Mouse (Mus musculus) stomach, postnatal 0 days (tissue): ENCODE results near the gene Cfap157. TPM values are rescaled to one million over a fixed set of nuclear protein-coding genes. Genes with fewer than 3 reads are reported as not detected.

Experiments
- ATAC-seq: fragments of 200-750 bp; cut with Nextera tagmentation; 2 replicates; pipeline ENCODE4 v1.8.0; 2017; ENCODE audit not compliant: low FRiP score, low TSS enrichment
- DNase-seq: peaks from one replicate; pipeline ENCODE4 v3.0.0-alpha.2; 2016; ENCODE audit warnings: low spot score
- H3K27ac ChIP-seq: fragments of 300-500 bp; sonication (generic); replicated peaks from 2 replicates; pipeline ENCODE4 v1.5.1; 2014; ENCODE audit warnings: mild to moderate bottlenecking, control low read depth
- H3K27me3 ChIP-seq: fragments of 300-500 bp; sonication (generic); 2 replicates; pipeline ENCODE4 v1.6.1; 2014; ENCODE audit warnings: low read length; ENCODE audit not compliant: control insufficient read depth, insufficient read depth
- H3K36me3 ChIP-seq: fragments of 300-500 bp; sonication (generic); 2 replicates; pipeline ENCODE4 v1.6.1; 2014; ENCODE audit warnings: low read length, mixed read lengths; ENCODE audit not compliant: control insufficient read depth, insufficient read depth
- H3K4me1 ChIP-seq: fragments of 300-500 bp; sonication (generic); replicated peaks from 2 replicates; pipeline ENCODE4 v1.6.1; 2014; ENCODE audit warnings: antibody characterized with exemption; ENCODE audit not compliant: control insufficient read depth, insufficient read depth
- H3K4me2 ChIP-seq: fragments of 300-500 bp; sonication (generic); replicated peaks from 2 replicates; pipeline ENCODE4 v1.6.1; 2014; ENCODE audit warnings: low read depth, mild to moderate bottlenecking, control low read depth, moderate library complexity
- H3K4me3 ChIP-seq: fragments of 300-500 bp; sonication (generic); 2 replicates; pipeline ENCODE4 v1.5.1; 2014; ENCODE audit warnings: low read depth, low read length, control low read depth
- H3K9ac ChIP-seq: fragments of 300-500 bp; sonication (generic); 2 replicates; pipeline ENCODE4 v1.6.1; 2014; ENCODE audit warnings: mild to moderate bottlenecking, low read length, control low read depth, mixed read lengths
- H3K9me3 ChIP-seq: fragments of 300-500 bp; sonication (generic); 2 replicates; pipeline ENCODE4 v1.6.1; 2016; ENCODE audit warnings: low read length; ENCODE audit not compliant: control insufficient read depth
- CTCF ChIP-seq: IDR thresholded peaks from 2 replicates; pipeline ENCODE4 v1.5.1; 2016; ENCODE audit warnings: antibody characterized with exemption, low read depth, mild to moderate bottlenecking, moderate library complexity
- EP300 ChIP-seq: optimal IDR thresholded peaks from 2 replicates; pipeline ENCODE3; 2016; ENCODE audit warnings: antibody characterized with exemption
- WGBS: fragments of 180-500 bp; shearing (Covaris S2); extraction: QIAGEN DNeasy Blood & Tissue Kit; methylation state at CpG from one replicate; pipeline ENCODE4 v1.1.7; 2014; 5-methylcytosine and 5-hydroxymethylcytosine counted together
- polyA plus RNA-seq: library from polyadenylated mRNA; unstranded; fragments of >200 nt; fragmentation: Nextera tagmentation; extraction: Ambion mirVana; gene quantifications from 2 replicates; pipeline ENCODE4 v1.2.1, GENCODE M21; 2015

Cfap157 gene
- polyA plus RNA-seq, 1 experiment from 2014 or later = 1.1 TPM

- H3K9me3 ChIP-seq = no peaks in the 10 kb centered on the region
- no peak overlapping the region for H3K27ac ChIP-seq
- WGBS = 63% methylated on average over 6 of the region's 6 CpGs
- no peak overlapping the region for H3K4me2 ChIP-seq
- H3K9ac ChIP-seq = no peak overlapping the region
- no peaks in the 10 kb centered on the region for H3K27me3 ChIP-seq
- no peak overlapping the region for H3K4me3 ChIP-seq
- ATAC-seq (no peak), DNase-seq (no peak)
- TF ChIP-seq EP300 = no peak
- no peak for TF ChIP-seq CTCF
- H3K36me3 ChIP-seq = no peaks in the 10 kb centered on the region; the same call in 1 of the 2 replicates
- H3K4me1 ChIP-seq = no peaks in the 10 kb centered on the region
Measured at GRCm38 (mm10) chr2:32791297-32791696, 7.1 kb upstream of the Cfap157 start.

- H3K4me3 ChIP-seq = no peak overlapping the region
- H3K27ac ChIP-seq = no peak overlapping the region
- H3K9ac ChIP-seq = no peak overlapping the region
- no peaks in the 10 kb centered on the region for H3K4me1 ChIP-seq
- no peaks in the 10 kb centered on the region for H3K36me3 ChIP-seq
- WGBS = 52% methylated on average over 2 of the region's 2 CpGs
- H3K4me2 ChIP-seq = no peak overlapping the region
- no peaks in the 10 kb centered on the region for H3K9me3 ChIP-seq
- no peak for DNase-seq
- no peak for ATAC-seq
- no peaks in the 10 kb centered on the region for H3K27me3 ChIP-seq
- no peak for TF ChIP-seq CTCF
- TF ChIP-seq EP300 = no peak
Measured at GRCm38 (mm10) chr2:32788581-32788980, 4.4 kb upstream of the Cfap157 start.

- H3K9me3 ChIP-seq = no peaks in the 10 kb centered on the region
- 63% methylated on average over 6 of the region's 6 CpGs for WGBS
- no peaks in the 10 kb centered on the region for H3K36me3 ChIP-seq
- H3K27me3 ChIP-seq = no peaks in the 10 kb centered on the region
- TF ChIP-seq CTCF (peak; percentile 65), EP300 (no peak)
- DNase-seq = no peak
- H3K9ac ChIP-seq = no peak overlapping the region
- no peak for ATAC-seq
- H3K4me1 ChIP-seq = no peaks in the 10 kb centered on the region
- no peak overlapping the region for H3K4me2 ChIP-seq
- H3K4me3 ChIP-seq = no peak overlapping the region
- H3K27ac ChIP-seq = no peak overlapping the region
Measured at GRCm38 (mm10) chr2:32787176-32787575, 2.9 kb upstream of the Cfap157 start.

- no peak for DNase-seq
- WGBS = 71% methylated on average over 6 of the region's 6 CpGs
- Histone ChIP-seq H3K4me2 (no peak overlapping the region), H3K4me1 (no peaks in the 10 kb centered on the region), H3K36me3 (no peaks in the 10 kb centered on the region), H3K27me3 (no peaks in the 10 kb centered on the region), H3K27ac (no peak overlapping the region), H3K4me3 (no peak overlapping the region), H3K9me3 (no peaks in the 10 kb centered on the region), H3K9ac (no peak overlapping the region)
- ATAC-seq = no peak
- TF ChIP-seq EP300 (no peak), CTCF (peak; percentile 14; the same call in 1 of the 2 replicates)
Measured at GRCm38 (mm10) chr2:32781710-32782109, 2.5 kb downstream of the Cfap157 start.

- H3K4me1 ChIP-seq = 0 out of 2 replicates have a peak, but pooled peaks cover 4% of the 10 kb centered on the region
- DNase-seq (no peak), ATAC-seq (no peak)
- H3K36me3 ChIP-seq = no peaks in the 10 kb centered on the region
- H3K4me3 ChIP-seq = no peak overlapping the region
- no peak overlapping the region for H3K9ac ChIP-seq
- no peak for TF ChIP-seq CTCF
- TF ChIP-seq EP300 = no peak
- H3K27ac ChIP-seq = no peak overlapping the region
- H3K27me3 ChIP-seq = no peaks in the 10 kb centered on the region
- WGBS = 89% methylated on average over 6 of the region's 6 CpGs
- H3K9me3 ChIP-seq = no peaks in the 10 kb centered on the region
- no peak overlapping the region for H3K4me2 ChIP-seq
Measured at GRCm38 (mm10) chr2:32779714-32780113, 4.5 kb downstream of the Cfap157 start.

GRCm38 (mm10) chr2:32779131-32779530 is 5.1 kb downstream of the Cfap157 start:
- no peak overlapping the region; the same call in 1 of the 2 replicates for H3K9ac ChIP-seq
- H3K9me3 ChIP-seq = no peaks in the 10 kb centered on the region
- WGBS = 13% methylated on average over 8 of the region's 8 CpGs
- ATAC-seq (no peak), DNase-seq (peak; percentile 81)
- TF ChIP-seq CTCF (peak; percentile 94), EP300 (no peak)
- no peak overlapping the region for H3K27ac ChIP-seq
- H3K4me1 ChIP-seq = 0 out of 2 replicates have a peak, but pooled peaks cover 4% of the 10 kb centered on the region
- no peak overlapping the region for H3K4me2 ChIP-seq
- H3K4me3 ChIP-seq = no peak overlapping the region
- no peaks in the 10 kb centered on the region for H3K27me3 ChIP-seq
- no peaks in the 10 kb centered on the region for H3K36me3 ChIP-seq
